Mouse (Mus musculus) adrenal gland, postnatal 10 days (tissue): ENCODE results near the gene Tmem92. TPM values are rescaled to one million over a fixed set of nuclear protein-coding genes. Genes with fewer than 3 reads are reported as not detected.

ENCODE experiments used
- DNase-seq: peaks from one replicate; pipeline ENCODE4 v3.0.0; 2021; ENCODE audit warnings: mixed read lengths
- long read RNA-seq, 2 experiments: library from polyadenylated mRNA; stranded (forward); transcript quantifications; one replicate each; pipeline ENCODE4 v2.0.0; 2021
- total RNA-seq, 2 experiments: library from RNA; stranded (reverse); gene quantifications; 2 replicates each; pipeline ENCODE4 v1.2.3; 2021

Tmem92 gene
- total RNA-seq: not detected
- long read RNA-seq, experiment 1: 0 reads
- long read RNA-seq, experiment 2: 0 reads

- no peak for DNase-seq
These were observed at the start of gene Tmem92 for GRCm38 (mm10) chr11:94782603-94783002. Gene Tmem92, minus strand, starts transcription at chr11:94782703.

- no peak for DNase-seq
These were observed 46.5 kb upstream of the Tmem92 start for GRCm38 (mm10) chr11:94828966-94829365.

- DNase-seq: peak; percentile 57
These were observed 36.9 kb upstream of the Tmem92 start for GRCm38 (mm10) chr11:94819427-94819826.

GRCm38 (mm10) chr11:94818946-94819345 is 36.4 kb upstream of the Tmem92 start:
- DNase-seq: peak; percentile 7

- DNase-seq: peak; percentile 22
These were observed 29.0 kb upstream of the Tmem92 start for GRCm38 (mm10) chr11:94811537-94811936.

GRCm38 (mm10) chr11:94791700-94792099 is 9.2 kb upstream of the Tmem92 start:
- DNase-seq: no peak

- DNase-seq: peak; percentile 82
These were observed 2.7 kb upstream of the Tmem92 start for GRCm38 (mm10) chr11:94785247-94785646.

- DNase-seq: no peak
These were observed 7.5 kb downstream of the Tmem92 start for GRCm38 (mm10) chr11:94774887-94775497.

- DNase-seq: no peak
These were observed 8.7 kb downstream of the Tmem92 start for GRCm38 (mm10) chr11:94773851-94774250.

- no peak for DNase-seq
These were observed 10.0 kb downstream of the Tmem92 start for GRCm38 (mm10) chr11:94772363-94773055.

- no peak for DNase-seq
These were observed 15.3 kb downstream of the Tmem92 start for GRCm38 (mm10) chr11:94767241-94767640.

- no peak for DNase-seq
These were observed 19.7 kb downstream of the Tmem92 start for GRCm38 (mm10) chr11:94762775-94763174.

GRCm38 (mm10) chr11:94762281-94762680 is 20.2 kb downstream of the Tmem92 start:
- DNase-seq: no peak

GRCm38 (mm10) chr11:94760799-94761198 is 21.7 kb downstream of the Tmem92 start:
- no peak for DNase-seq

GRCm38 (mm10) chr11:94760364-94760763 is 22.1 kb downstream of the Tmem92 start:
- no peak for DNase-seq

- no peak for DNase-seq
These were observed 22.6 kb downstream of the Tmem92 start for GRCm38 (mm10) chr11:94759916-94760315.

GRCm38 (mm10) chr11:94752946-94753713 is 29.4 kb downstream of the Tmem92 start:
- DNase-seq: no peak

GRCm38 (mm10) chr11:94741732-94742272 is 40.7 kb downstream of the Tmem92 start, which contains the start of gene Cdc34b:
Gene Cdc34b, plus strand, starts transcription at chr11:94741782.
- DNase-seq: no peak

GRCm38 (mm10) chr11:94735746-94736145 is 46.8 kb downstream of the Tmem92 start:
- no peak for DNase-seq

- peak; percentile 71 for DNase-seq
These were observed 49.7 kb downstream of the Tmem92 start for GRCm38 (mm10) chr11:94732773-94733172.

- DNase-seq: no peak
These were observed 51.3 kb downstream of the Tmem92 start for GRCm38 (mm10) chr11:94731229-94731628.

- peak; percentile 87 for DNase-seq
These were observed 52.2 kb downstream of the Tmem92 start for GRCm38 (mm10) chr11:94730261-94730660.

GRCm38 (mm10) chr11:94729565-94729964 is 52.9 kb downstream of the Tmem92 start:
- DNase-seq: no peak
